Mouse (Mus musculus) G1E-ER4 (cell line): ENCODE measurements around the gene Baiap2. TPM values are rescaled to one million over a fixed set of nuclear protein-coding genes. Genes with fewer than 3 reads are reported as not detected.

ENCODE experiments used
- GATA1 ChIP-seq: IDR thresholded peaks from one replicate; pipeline ENCODE4 v1.8.0; 2012; ENCODE audit warnings: low read length, inconsistent platforms
- polyA plus RNA-seq: library from polyadenylated mRNA; stranded (reverse); fragments of >175 nt; gene quantifications from 2 replicates; pipeline ENCODE4 v1.2.3, GENCODE M21; 2012

Gene Baiap2
- polyA plus RNA-seq, 1 experiment = 9.1 TPM

DNA sequence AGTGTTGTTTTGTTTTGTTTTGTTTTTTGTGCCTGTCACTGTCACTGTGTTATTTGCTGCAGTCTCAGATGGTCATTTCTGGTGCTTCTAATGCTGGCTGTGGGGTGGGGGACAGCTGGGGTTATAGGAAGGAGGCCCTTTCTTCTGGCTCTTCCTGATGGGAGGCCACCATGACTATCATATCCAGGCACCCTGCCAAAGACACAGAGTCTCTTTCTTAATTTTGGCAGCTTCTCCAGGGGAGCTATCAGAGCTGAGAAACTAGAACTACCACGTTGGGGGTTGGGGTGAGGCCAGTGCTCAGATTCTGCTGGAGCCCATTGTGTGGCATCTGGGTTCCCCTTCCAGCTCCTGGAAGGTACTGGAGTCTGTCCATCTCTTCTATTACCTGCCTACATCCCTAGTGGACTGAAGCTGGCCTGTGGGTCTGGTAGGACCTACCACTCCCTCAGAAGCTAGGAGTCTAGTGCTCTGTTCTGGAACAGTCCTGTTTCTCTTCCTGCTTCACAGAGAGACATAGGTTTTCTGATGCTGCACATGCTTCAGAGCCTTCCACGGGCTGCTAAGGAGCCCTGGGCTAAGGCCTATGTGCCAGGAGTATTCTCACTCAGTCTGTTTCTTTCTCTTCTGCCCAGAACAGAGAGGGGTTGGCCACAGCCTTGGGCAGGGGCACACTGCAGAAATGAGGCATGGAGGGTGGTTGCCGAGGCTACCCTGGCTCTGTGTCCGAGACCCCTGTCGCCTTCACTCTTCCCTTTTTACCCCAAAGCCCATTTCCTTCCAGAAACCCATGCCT lies 10.1 kb downstream of the Baiap2 start:
- TF ChIP-seq GATA1 = no peak

DNA sequence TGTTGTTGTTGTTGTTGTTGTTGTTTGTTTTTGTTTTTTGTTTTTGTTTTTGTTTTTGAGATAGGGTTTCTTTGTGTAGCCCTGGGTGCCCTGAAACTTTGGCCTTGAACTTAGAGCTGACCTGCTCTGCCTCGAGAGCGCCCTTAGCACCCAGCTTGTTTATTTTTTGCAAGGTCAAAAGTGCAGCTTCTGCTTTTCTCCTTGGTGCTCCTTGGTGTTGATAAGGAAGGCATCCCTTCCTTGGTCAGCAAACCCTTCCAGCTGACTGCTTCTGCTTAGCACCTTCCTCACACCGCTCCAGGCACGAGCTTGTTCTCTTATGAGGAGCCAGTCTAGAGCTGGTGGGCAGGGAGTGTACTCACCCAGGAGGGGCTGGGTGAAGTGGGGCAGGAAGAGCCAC lies 11.7 kb downstream of the Baiap2 start:
- no peak for TF ChIP-seq GATA1

DNA sequence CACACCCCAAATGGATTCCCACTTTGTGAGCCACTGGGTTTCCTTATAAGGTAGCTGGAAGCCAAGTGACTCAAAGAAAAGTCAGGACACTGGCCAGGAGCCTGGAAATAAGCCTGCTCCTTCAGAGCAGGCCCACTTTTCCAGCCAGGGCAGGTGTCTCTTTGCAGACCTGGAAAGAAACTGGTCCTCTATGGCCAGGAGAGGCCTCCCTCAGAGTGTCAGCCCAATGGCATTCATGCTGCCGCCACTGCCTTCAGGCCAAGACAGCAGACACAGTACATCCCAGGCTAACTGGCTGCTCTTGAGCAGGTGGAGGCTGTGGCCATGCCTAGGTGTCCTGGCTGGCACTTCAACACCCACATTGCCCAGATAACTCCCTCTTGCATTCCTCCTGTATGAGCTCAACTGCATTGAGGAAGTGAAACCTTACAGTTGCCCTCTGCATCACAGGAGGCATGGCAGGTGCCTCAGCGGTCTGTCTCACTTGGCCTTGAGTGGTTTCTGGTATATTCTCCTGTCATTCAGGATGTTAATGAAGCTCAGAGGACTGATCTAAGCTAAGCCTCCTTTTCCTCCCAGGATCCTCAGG lies 12.3 kb downstream of the Baiap2 start:
- TF ChIP-seq GATA1 = no peak

DNA sequence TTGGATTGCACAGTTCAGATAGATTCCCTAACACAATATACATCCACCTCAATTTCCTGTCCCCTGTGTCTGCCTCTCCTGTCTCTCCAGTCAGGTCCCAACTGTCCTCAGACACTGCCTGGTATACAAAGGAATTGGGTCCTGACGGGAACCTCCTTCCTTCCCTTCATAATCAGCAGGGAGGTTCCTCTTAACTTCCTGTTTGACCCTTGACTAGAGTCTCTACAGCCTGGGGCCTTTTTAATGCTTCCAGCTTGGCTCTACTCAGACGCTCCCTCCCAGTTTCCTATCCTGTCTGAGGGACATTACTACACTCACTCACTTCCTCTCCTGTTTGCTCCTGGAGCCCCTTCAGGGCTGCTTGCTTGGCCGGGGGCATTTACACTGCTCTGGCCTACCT lies 12.9 kb downstream of the Baiap2 start:
- TF ChIP-seq GATA1 = no peak

DNA sequence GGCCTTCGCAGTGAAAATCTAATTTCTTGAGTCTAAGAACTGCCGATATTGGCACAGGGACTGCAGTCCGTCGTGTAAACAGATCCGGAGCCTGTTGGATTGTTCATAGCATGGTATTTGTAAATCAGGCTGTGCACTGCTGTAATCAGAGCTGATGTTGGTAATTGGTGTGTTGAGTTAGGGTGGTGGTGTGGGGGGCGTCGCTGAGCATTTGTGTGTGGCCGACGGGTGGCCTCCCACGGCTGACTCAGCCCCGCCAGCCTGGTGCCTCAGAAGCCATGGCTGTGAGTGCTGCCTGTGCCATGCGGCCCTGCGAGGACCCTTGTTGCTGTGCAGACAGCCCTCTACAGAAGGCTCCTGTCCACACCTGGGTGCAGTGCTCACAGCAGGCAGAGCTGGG lies 14.0 kb downstream of the Baiap2 start:
- TF ChIP-seq GATA1 = no peak

DNA sequence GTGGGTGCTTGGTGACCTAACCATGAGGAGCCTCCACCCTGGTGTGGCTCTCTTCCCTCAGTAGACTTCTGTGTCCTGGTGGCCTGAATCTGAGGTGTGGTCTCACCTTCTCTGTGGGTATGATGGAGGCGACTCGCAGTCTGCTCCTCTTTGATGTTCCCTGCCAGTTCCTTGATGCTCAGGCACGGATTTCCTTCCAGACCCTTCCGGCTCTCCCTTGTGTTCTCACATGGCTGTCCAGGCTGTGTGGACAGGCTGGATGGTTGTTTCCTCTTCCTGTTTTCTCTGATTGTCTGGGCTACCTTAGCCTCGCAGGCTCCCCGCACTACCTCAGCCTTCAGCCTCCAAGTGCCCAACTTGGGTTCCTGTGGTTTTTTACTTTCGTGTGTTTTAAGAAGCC lies 16.3 kb downstream of the Baiap2 start:
- TF ChIP-seq GATA1 = no peak

DNA sequence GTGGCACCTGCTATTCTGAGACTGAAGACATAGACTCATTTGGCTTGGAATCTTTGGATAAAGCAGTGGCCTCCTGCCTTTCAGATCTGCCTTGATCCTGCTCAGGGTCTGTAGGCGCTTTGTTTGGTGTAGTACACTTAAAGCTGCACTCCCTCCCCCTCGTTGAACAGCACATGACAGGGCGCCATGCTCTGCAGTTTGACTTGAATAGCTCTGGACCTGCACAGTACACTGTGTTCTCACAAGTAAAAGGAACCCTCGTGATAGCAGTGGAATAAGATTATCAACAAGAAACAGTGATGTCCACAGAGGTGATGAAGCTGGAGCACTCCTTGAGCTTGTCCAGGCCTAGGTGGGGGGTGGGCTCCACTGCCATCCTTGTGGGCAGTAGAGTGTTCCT lies 17.2 kb downstream of the Baiap2 start:
- TF ChIP-seq GATA1 = no peak

DNA sequence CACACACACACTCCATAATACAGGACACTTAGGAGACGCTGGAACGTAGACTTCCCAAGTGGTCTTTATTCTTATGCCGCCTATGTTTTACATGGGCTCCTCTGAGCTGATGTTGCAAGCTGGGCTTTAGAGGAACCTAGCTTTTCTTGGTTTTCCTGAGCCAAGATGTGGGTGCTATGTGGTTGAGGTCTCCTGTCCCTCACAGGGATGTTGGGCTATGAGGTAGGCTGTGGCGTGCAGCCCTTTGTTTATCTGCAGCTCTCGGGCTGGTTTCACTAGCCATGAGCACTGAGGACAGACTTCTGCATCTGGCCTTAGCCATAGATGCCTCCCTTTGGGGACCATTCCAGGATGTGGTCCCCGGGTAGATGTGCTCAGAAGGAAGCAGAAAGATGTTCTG lies 18.1 kb downstream of the Baiap2 start:
- no peak for TF ChIP-seq GATA1

DNA sequence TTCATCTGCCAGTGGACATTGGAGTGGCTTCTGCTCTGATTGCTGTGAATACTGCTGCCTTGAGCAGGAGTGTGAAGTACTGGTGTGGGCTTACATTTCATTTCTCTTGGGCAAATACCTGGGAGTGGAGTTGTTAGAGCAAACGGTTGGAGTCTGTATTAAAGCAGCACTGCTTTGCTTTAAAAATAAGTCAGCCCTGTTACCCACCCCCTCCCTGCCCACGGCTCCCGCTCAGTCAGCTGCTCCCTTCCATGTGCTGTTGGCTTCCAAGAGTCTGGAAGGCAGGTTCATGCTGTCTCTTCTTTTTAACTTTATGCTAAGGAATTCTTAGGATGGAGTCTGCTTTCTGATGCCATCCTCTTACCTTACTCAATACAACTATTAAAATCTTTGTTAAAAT lies 18.9 kb downstream of the Baiap2 start:
- no peak for TF ChIP-seq GATA1

DNA sequence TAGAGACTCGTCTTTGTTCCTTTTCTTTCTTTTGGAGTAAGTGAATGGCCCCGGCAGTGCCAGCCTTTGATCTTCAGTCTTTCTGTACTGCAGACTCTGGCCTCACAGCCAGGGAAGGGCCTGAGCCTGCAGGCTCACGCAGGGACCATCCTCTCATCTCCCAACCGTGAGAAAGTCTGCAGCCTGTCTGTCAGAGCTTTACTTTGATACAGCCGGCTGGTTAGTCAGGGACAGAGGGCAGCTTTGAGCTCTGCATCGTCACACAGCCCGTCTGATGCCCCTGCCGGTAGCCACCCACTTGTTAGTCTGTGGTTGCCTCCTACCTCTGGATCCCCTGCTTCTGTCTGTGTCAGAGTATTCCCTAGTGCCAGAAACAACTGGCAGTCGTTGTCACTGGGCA lies 22.5 kb downstream of the Baiap2 start:
- TF ChIP-seq GATA1 = no peak

DNA sequence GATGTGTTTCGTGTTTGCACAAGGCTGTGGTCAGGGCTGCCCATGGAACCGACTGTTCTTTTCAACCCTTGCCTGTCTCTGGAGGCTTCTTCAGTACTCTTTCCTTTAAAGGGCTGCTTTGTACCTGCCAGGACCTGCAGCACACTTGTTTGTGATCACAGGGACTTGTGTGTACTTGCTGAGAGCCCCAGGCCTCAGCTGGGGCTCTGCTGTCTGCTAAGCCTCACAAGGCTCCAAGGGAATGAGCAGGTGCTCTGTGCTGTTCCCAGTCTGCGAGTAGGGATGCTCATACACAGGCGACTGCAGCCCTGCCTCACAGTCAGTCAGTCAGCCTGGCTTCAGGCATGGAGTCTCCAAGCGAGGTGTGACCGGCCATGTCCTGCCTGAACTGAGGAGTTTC lies 23.7 kb downstream of the Baiap2 start:
- TF ChIP-seq GATA1 = no peak

DNA sequence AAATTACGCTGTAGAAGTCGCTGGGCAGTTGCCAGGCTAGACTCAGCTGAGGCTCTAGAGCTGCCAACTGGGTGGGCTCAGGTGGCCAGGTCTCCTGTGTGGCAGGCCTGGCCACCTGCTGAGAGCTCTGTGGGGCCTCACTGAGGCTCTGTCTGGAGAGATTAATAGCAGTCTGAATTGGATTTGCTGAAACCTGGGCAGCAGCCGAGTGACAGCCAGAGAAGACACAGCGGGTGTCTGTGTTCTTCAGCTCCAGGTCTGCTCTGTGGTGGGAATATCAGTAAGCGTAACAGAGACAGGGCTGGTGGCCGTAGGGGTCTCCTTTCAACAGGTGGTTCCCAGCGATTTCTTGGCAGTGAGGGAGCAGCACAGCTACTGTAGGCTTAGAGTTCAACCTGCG lies 24.8 kb downstream of the Baiap2 start:
- TF ChIP-seq GATA1 = no peak

DNA sequence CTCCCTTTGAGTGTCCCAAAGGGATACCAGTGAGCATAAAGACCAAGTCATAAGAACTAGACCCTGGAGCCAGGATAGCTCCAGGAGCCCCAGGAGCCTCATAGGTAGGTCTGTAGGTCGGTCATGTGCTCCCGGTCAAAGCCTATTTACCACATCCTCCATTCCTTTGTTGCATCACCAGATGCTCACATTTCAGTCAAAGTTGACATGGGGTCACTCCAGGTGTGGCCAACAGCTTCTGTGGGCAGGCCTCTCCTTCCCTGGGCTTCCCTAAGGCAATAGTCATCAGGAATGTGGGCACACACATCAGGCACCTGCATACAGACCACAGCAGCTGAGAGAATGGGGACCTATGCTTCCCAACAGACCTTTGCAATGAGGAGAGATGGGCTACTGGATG lies 25.3 kb downstream of the Baiap2 start:
- TF ChIP-seq GATA1 = no peak

DNA sequence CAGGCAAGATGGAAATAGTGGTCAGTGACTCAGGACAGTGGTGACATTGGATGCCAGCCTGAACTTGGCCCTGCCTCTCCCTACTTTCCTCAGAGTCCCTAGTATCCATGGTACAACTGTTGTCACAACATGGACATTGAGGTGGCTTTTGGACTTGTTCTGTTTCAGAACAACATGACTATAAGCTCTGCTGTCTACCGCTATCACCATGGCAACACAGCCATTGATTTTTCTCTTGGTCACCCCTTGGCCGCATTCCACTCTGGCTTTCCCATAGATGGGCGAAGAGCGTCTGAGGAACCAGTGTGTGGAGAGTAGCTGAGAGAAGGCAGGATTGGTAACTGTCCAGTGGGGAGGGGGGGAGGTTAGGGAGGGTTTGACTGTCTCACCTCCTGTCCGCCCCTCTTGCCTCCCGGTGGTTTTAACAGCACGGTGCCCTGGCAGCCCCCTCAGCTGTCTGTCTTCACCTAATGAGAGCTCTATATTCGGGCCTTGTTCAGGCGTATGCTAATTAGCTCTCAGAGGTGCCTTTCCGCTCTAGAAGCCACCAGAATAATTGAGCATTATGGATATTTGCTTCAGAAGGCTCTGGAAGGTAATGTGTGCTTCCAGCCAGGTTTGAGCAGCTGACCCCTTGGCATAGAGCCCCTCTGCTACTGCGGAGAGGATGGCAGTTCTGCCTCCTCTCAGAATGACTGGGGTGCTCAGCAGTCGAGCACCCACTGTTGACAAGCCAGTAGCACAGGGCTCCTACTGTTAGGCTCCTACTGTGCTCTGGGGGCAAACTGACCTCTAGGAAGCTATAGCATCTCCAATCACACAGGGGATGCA lies 27.7 kb downstream of the Baiap2 start:
- TF ChIP-seq GATA1 = no peak

DNA sequence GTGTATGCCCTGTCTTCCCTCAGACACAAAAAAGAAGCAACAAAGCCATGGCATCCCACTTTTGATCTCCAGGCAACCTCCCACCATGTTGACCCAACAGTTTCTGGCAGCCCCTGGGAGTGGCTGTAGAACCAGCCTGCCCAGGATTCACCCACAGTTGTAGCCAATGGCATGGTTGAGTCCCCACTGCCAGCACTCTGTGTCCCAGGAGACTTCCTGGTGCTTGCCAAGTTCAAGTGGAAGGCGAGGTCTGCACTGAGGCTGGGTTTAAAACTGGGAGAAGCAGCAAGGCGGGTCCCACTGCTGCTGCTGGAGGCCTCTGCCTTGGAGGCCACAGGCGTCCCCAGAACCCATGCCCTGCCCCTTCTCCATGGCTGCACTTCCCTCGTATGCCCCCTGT lies 31.2 kb downstream of the Baiap2 start:
- no peak for TF ChIP-seq GATA1

DNA sequence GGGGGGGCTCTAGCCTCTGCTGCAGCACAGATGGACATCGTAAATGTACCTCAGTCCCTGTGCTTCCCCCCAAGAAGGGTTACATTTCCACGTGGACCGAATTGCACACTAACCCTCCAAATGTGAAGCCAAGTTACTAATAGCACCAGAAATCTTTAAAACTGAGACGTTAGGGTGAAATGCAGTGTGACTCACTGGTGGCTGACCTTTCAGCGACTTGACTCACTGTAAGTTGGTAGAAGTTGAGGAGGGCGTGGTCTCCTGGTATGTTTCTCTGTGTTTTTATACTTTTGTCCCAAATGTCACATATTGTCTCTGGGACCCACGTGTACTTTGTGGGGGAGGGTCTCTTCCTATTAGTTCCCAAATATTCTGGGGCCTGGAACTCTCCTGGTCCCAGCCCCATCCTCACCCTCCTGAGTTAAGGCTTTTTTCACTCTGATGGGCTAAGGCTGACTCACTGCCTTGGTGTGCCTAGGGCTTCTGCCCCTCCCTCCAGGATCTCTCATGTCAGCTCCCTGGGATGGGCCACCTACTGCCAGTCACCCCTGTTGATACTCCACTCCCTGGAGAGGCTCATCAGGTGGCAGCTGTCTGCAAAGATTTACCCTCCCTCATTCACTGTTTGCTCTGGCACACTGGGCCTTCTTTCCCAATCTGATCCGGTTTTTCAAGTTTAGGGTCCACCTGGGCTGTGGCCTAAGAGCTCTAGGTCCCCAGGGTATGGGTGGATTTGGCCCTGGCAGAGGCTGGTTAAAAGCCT lies 33.4 kb downstream of the Baiap2 start:
- no peak for TF ChIP-seq GATA1
